Mouse (Mus musculus) lung, adult 2 months (tissue): ENCODE data around the gene Lrrc58. TPM values are rescaled to one million over a fixed set of nuclear protein-coding genes. Genes with fewer than 3 reads are reported as not detected.

Experiments used
- DNase-seq: peaks from one replicate; pipeline ENCODE4 v3.0.0; 2022
- H3K4me1 ChIP-seq: fragments of 200-500 bp; 2 replicates; pipeline ENCODE4 v1.6.1; 2011; ENCODE audit warnings: low read length; ENCODE audit not compliant: control insufficient read depth, insufficient read depth
- H3K4me3 ChIP-seq: fragments of 200-500 bp; replicated peaks from 2 replicates; pipeline ENCODE3; 2011; ENCODE audit warnings: low read depth, mild to moderate bottlenecking, control low read depth, low read length; ENCODE audit errors: extremely low read depth
- CTCF ChIP-seq: fragments of 200-500 bp; IDR thresholded peaks from 2 replicates; pipeline ENCODE4 v1.5.1; 2011; ENCODE audit warnings: mild to moderate bottlenecking, low read length, control low read depth; ENCODE audit not compliant: insufficient read depth
- POLR2A ChIP-seq: fragments of 200-500 bp; IDR thresholded peaks from 2 replicates; pipeline ENCODE4 v1.6.1; 2011; ENCODE audit warnings: low read depth, mild to moderate bottlenecking, control low read depth, low read length, borderline replicate concordance; ENCODE audit errors: extremely low read depth
- WGBS: fragments of 180-500 bp; shearing (Covaris S2); methylation state at CpG from one replicate; pipeline ENCODE4 v1.1.7; 2018; 5-methylcytosine and 5-hydroxymethylcytosine counted together
- polyA plus RNA-seq: library from polyadenylated mRNA; depleted of rRNA; stranded (reverse); fragments of >200 nt; gene quantifications from 2 replicates; pipeline ENCODE4 v1.2.3, GENCODE M21; 2012; rRNA removed

The Lrrc58 gene
- polyA plus RNA-seq, 1 experiment, result 24.2 TPM

- peak; percentile 28 for DNase-seq
- Histone ChIP-seq H3K4me1 (no peaks in the 10 kb centered on the region), H3K4me3 (peak within 1 kb of the TSS; percentile 20)
- 4% methylated on average over 53 of the region's 53 CpGs for WGBS
- TF ChIP-seq CTCF, result no peak
- no peak for TF ChIP-seq POLR2A
Measured at GRCm38 (mm10) chr16:37916138-37916817, 48.1 kb downstream of the Lrrc58 start, which contains the start of gene Gpr156. TSS of gene Gpr156 (plus strand) at chr16:37916496.

- H3K4me1 ChIP-seq, result no peaks in the 10 kb centered on the region
- no peak for DNase-seq
- H3K4me3 ChIP-seq, result no peak overlapping the region
- 41% methylated on average over 7 of the region's 7 CpGs for WGBS
- no peak for TF ChIP-seq CTCF
Measured at GRCm38 (mm10) chr16:37916818-37917201, 48.6 kb downstream of the Lrrc58 start.

DNA sequence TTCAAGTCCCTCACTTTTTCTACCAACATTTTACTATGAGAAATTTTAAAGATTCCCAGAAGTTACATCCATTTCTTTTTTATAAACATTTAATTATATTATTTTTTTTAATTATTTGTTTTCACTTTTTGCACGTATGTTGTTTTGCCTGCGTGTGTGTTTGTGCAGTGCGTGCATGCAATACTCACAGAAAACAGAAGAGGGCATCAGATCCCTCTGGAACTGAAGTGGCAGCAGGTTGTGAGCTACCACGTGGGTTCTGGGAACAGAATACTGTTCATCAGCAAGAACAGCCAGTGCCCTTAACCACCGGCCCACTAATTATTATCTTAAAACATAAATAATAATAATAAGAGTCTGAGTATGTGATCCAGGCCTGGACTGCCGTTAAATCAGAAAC is 50.8 kb downstream of the Lrrc58 start:
- no peak for TF ChIP-seq POLR2A
- no peak for TF ChIP-seq CTCF
- WGBS, result 86% methylated on average over 6 of the region's 6 CpGs
- H3K4me3 ChIP-seq, result no peak overlapping the region

DNA sequence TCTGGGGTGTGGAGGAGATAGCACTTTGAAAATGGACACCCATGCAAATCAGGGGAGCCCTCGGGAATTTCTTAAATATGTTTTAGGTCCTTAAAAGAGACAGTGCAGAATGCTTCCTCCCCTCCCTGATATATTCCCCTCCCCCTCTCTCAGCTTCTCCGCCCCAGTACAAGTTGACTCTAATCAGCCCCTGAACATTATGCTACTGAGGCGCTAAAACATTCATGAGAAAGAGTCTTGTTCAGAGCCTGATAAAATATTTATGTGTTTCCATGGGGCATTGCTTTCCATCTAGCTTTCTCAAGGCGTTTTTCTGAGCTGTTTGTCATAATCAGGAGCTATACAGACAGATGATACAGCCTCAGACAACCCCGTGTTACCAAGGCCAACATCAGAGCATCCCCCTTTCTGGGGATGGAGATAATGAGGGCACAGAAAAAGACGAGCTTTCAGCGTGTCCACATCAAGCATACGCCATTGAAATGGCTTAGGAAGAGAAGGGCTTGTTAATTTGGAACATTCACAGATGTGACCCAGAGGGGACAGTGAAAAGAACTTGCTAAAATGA is 52.7 kb downstream of the Lrrc58 start:
- TF ChIP-seq CTCF (no peak), POLR2A (no peak)
- Histone ChIP-seq H3K4me3 (no peak overlapping the region), H3K4me1 (no peaks in the 10 kb centered on the region)
- no peak for DNase-seq
- WGBS, result 66% methylated on average over 8 of the region's 8 CpGs

More for the DNA sequence above, 50.8 kb downstream of the Lrrc58 start:
- no peaks in the 10 kb centered on the region for H3K4me1 ChIP-seq
- DNase-seq, result no peak

GRCm38 (mm10) chr16:37926087-37926486 is 57.9 kb downstream of the Lrrc58 start:
- TF ChIP-seq CTCF, result no peak
- no peak for TF ChIP-seq POLR2A
- no peak for DNase-seq
- H3K4me3 ChIP-seq, result no peak overlapping the region
- 72% methylated on average over 7 of the region's 7 CpGs for WGBS
- H3K4me1 ChIP-seq, result no peaks in the 10 kb centered on the region

DNA sequence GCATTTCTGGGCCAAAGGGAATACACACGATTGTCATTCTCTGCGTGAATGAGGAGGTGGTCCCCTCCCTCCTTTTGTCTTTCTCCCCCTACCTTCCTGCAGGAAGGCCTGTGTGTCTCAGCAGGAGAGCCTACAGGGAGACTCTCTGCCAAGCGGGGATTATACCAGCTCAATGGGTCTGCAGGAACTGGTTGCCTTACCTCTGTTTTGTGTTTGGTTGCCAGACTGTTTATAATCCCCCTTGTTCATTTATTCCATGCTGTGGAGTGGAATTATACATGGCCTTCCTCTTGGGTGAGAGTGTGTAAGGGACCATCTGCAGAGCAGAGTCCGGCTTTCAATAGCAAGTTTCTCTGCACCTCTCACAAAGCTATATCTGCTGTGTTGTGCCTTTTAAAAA is 58.9 kb downstream of the Lrrc58 start:
- TF ChIP-seq POLR2A (no peak), CTCF (no peak)

DNA sequence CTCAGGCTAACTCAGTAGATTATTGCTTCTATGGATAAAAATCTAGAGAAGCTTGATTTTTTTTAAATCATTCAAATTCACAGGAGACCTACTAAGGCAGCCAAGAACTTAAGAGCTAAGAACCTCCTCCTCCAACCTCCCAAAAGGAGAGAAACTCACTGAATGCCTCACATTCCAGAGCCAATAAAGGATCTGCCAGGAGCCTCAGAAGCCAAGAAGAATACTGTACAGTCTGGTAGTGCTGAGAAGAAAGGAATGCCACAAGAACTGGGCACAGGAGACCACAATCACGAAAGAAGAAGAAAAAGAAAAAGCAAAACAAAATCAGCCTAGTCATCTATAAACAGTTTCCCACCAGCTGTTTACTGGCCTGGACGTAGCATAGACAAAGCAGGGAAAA is 60.8 kb downstream of the Lrrc58 start:
- DNase-seq, result no peak
- no peaks in the 10 kb centered on the region for H3K4me1 ChIP-seq
- TF ChIP-seq CTCF, result no peak
- no peak overlapping the region for H3K4me3 ChIP-seq
- 49% methylated on average over 2 of the region's 2 CpGs for WGBS

More for the DNA sequence above, 58.9 kb downstream of the Lrrc58 start:
- WGBS, result 59% methylated on average over 4 of the region's 4 CpGs
- DNase-seq, result no peak
- Histone ChIP-seq H3K4me3 (no peak overlapping the region), H3K4me1 (no peaks in the 10 kb centered on the region)

DNA sequence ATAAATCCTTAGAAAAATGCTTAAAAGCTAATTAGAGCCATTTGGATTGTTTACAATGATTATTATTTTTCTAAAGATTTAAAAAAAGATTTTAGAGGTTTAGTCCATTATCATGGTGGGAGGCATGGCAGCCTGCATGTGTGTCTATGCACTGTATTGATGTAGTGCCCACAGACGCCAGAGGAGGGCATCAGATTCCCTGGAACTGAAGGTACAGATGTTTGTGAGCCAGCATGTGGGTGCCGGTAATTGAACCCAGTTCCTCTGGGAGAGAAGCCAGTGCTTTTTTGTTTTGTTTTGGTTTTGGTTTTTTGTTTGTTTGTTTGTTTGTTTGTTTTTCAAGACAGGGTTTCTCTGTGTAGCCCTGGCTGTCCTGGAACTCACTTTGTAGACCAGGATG is 61.4 kb downstream of the Lrrc58 start:
- WGBS, result 90% methylated on average over 2 of the region's 2 CpGs
- TF ChIP-seq POLR2A (no peak), CTCF (no peak)
- no peak for DNase-seq
- Histone ChIP-seq H3K4me1 (no peaks in the 10 kb centered on the region), H3K4me3 (no peak overlapping the region)

GRCm38 (mm10) chr16:37934932-37935331 is 66.7 kb downstream of the Lrrc58 start:
- DNase-seq, result no peak
- Histone ChIP-seq H3K4me3 (no peak overlapping the region), H3K4me1 (no peaks in the 10 kb centered on the region)
- no peak for TF ChIP-seq POLR2A
- no peak for TF ChIP-seq CTCF
- WGBS, result 81% methylated on average over 2 of the region's 2 CpGs

GRCm38 (mm10) chr16:37937276-37937675 is 69.1 kb downstream of the Lrrc58 start:
- DNase-seq, result no peak
- TF ChIP-seq CTCF (no peak), POLR2A (no peak)
- 83% methylated on average over 8 of the region's 8 CpGs for WGBS
- Histone ChIP-seq H3K4me1 (no peaks in the 10 kb centered on the region), H3K4me3 (no peak overlapping the region)

Other genes starting within 250 kb of the Lrrc58 start
- gene Ndufb4, start 213.9 kb upstream of the Lrrc58 start, polyA plus RNA-seq, result 48.9 and 56.6 TPM in 2 replicates
- 36.0 and 44.5 TPM in 2 replicates for gene Fstl1, start 91.5 kb upstream of the Lrrc58 start, polyA plus RNA-seq
- 0.34 and 0.38 TPM in 2 replicates for gene Gm36028, start 7.2 kb upstream of the Lrrc58 start, polyA plus RNA-seq
- gene Gpr156, start 48.1 kb downstream of the Lrrc58 start, polyA plus RNA-seq, result 0.12 and 0.22 TPM in 2 replicates
- gene Gsk3b, start 220.6 kb downstream of the Lrrc58 start, polyA plus RNA-seq, result 18.6 and 20.8 TPM in 2 replicates